Mouse (Mus musculus) CH12.LX (cell line): ENCODE results near the gene Hic2. TPM values are rescaled to one million over a fixed set of nuclear protein-coding genes. Genes with fewer than 3 reads are reported as not detected.
A peak's percentile ranks its signal among the peaks of the same experiment; 100 is the strongest.

Experiments
- DNase-seq: peaks from one replicate; pipeline ENCODE4 v3.0.0-alpha.2; 2013; ENCODE audit errors: extremely low read depth
- H3K27ac ChIP-seq: 2 replicates; pipeline ENCODE4 v1.5.1; 2012; ENCODE audit warnings: low read depth, mild to moderate bottlenecking, control low read depth, moderate library complexity; ENCODE audit not compliant: insufficient read depth
- H3K27me3 ChIP-seq: replicated peaks from 2 replicates; pipeline ENCODE3; 2012; ENCODE audit warnings: inconsistent platforms
- H3K36me3 ChIP-seq, 2 experiments: replicated peaks in 1 of 2; 2 replicates each; pipeline versions ENCODE3 to v1.6.1; 2012; ENCODE audit warnings: inconsistent platforms in 1 of 2, low read length in 1 of 2, mild to moderate bottlenecking in 1 of 2, mixed read lengths in 1 of 2, moderate library complexity in 1 of 2; ENCODE audit not compliant: control insufficient read depth in 1 of 2, insufficient read depth in 1 of 2
- H3K4me1 ChIP-seq, 2 experiments: 2 replicates each; pipeline ENCODE4 v1.6.1; 2012; ENCODE audit warnings: inconsistent platforms in 1 of 2, moderate library complexity in 1 of 2; ENCODE audit not compliant: insufficient read depth in 2 of 2, control insufficient read depth in 1 of 2
- H3K4me2 ChIP-seq: 2 replicates; pipeline ENCODE4 v1.6.1; 2012; ENCODE audit warnings: low read depth, mild to moderate bottlenecking, control low read depth; ENCODE audit not compliant: poor library complexity, insufficient read depth, severe bottlenecking
- H3K4me3 ChIP-seq, 3 experiments: fragments of 150-350 bp in 1 of 3; sonication (generic) in 1 of 3; replicated peaks in 1 of 3; 2 replicates each; pipeline versions ENCODE3 to v1.5.1; 2011 to 2012; ENCODE audit warnings: low read depth in 2 of 3, low read length in 2 of 3, mild to moderate bottlenecking in 2 of 3, moderate library complexity in 2 of 3, control low read depth in 1 of 3, improper control_type of control experiment in 1 of 3, inconsistent platforms in 1 of 3, mixed read lengths in 1 of 3; ENCODE audit not compliant: poor library complexity in 1 of 3
- H3K79me2 ChIP-seq: replicated peaks from 2 replicates; pipeline ENCODE4 v1.6.1; 2012; ENCODE audit warnings: mild to moderate bottlenecking, moderate library complexity; ENCODE audit not compliant: control insufficient read depth, poor library complexity, insufficient read depth, severe bottlenecking; ENCODE audit errors: extremely low read depth
- H3K9ac ChIP-seq: 2 replicates; pipeline ENCODE4 v1.6.1; 2012; ENCODE audit warnings: low read depth, mild to moderate bottlenecking, control low read depth, moderate library complexity; ENCODE audit not compliant: insufficient read depth
- H3K9me3 ChIP-seq: replicated peaks from 2 replicates; pipeline ENCODE3; 2012; ENCODE audit warnings: low read length, inconsistent platforms, mixed read lengths
- BHLHE40 ChIP-seq: IDR thresholded peaks from 2 replicates; pipeline ENCODE4 v1.6.1; 2011; ENCODE audit warnings: mild to moderate bottlenecking, low read depth, low read length, improper control_type of control experiment
- CHD2 ChIP-seq: IDR thresholded peaks from 2 replicates; pipeline ENCODE4 v1.6.1; 2011; ENCODE audit warnings: low read length, improper control_type of control experiment
- CTCF ChIP-seq, 2 experiments: IDR thresholded peaks in 1 of 2; conservative IDR thresholded peaks in 1 of 2; 2 replicates each; pipeline ENCODE4 v1.5.1; 2011 to 2012; ENCODE audit warnings: low read depth in 2 of 2, low read length in 2 of 2, improper control_type of control experiment in 1 of 2, inconsistent platforms in 1 of 2, mild to moderate bottlenecking in 1 of 2, moderate library complexity in 1 of 2
- EP300 ChIP-seq: IDR thresholded peaks from 2 replicates; pipeline ENCODE4 v1.6.1; 2011; ENCODE audit warnings: low read length, improper control_type of control experiment
- ETS1 ChIP-seq: conservative IDR thresholded peaks from 2 replicates; pipeline ENCODE4 v1.6.1; 2012; ENCODE audit warnings: low read depth, mild to moderate bottlenecking, inconsistent platforms, low read length, improper control_type of control experiment, moderate library complexity
- IRF4 ChIP-seq: IDR thresholded peaks from 2 replicates; pipeline ENCODE4 v1.6.1; 2014; ENCODE audit warnings: low read depth, mild to moderate bottlenecking, inconsistent platforms, low read length, improper control_type of control experiment
- JUN ChIP-seq: IDR thresholded peaks from 2 replicates; pipeline ENCODE4 v1.6.1; 2011; ENCODE audit warnings: low read depth, mild to moderate bottlenecking, low read length, improper control_type of control experiment, moderate library complexity; ENCODE audit not compliant: insufficient read depth
- MAX ChIP-seq: IDR thresholded peaks from 2 replicates; pipeline ENCODE4 v1.6.1; 2011; ENCODE audit warnings: low read length, improper control_type of control experiment
- MEF2A ChIP-seq: IDR thresholded peaks from 2 replicates; pipeline ENCODE4 v1.6.1; 2014; ENCODE audit warnings: low read depth, mild to moderate bottlenecking, inconsistent platforms, low read length, improper control_type of control experiment, borderline replicate concordance
- MYC ChIP-seq: IDR thresholded peaks from 2 replicates; pipeline ENCODE4 v1.6.1; 2011; ENCODE audit warnings: low read depth, mild to moderate bottlenecking, improper control_type of control experiment, low read length
- PAX5 ChIP-seq: IDR thresholded peaks from 2 replicates; pipeline ENCODE4 v1.6.1; 2012; ENCODE audit warnings: low read length, inconsistent platforms, mixed read lengths
- POLR2AphosphoS2 ChIP-seq: IDR thresholded peaks from 2 replicates; pipeline ENCODE4 v1.6.1; 2011; ENCODE audit warnings: low read depth, low read length, improper control_type of control experiment
- RAD21 ChIP-seq: IDR thresholded peaks from 2 replicates; pipeline ENCODE4 v1.6.1; 2011; ENCODE audit warnings: low read depth, mild to moderate bottlenecking, low read length, improper control_type of control experiment, moderate library complexity
- RCOR1 ChIP-seq: conservative IDR thresholded peaks from 2 replicates; pipeline ENCODE4 v1.6.1; 2012; ENCODE audit warnings: low read depth, mild to moderate bottlenecking, inconsistent platforms, low read length, improper control_type of control experiment
- SIN3A ChIP-seq: IDR thresholded peaks from 2 replicates; pipeline ENCODE4 v1.6.1; 2012; ENCODE audit warnings: low read length, improper control_type of control experiment, inconsistent platforms
- SMC3 ChIP-seq: IDR thresholded peaks from 2 replicates; pipeline ENCODE4 v1.6.1; 2011; ENCODE audit warnings: low read depth, low read length, improper control_type of control experiment
- TBP ChIP-seq: conservative IDR thresholded peaks from 2 replicates; pipeline ENCODE4 v1.6.1; 2011; ENCODE audit warnings: low read depth, low read length, improper control_type of control experiment
- TCF12 ChIP-seq: IDR thresholded peaks from 2 replicates; pipeline ENCODE4 v1.6.1; 2014; ENCODE audit warnings: low read depth, mild to moderate bottlenecking, inconsistent platforms, low read length, improper control_type of control experiment
- USF2 ChIP-seq: conservative IDR thresholded peaks from 2 replicates; pipeline ENCODE4 v1.6.1; 2011; ENCODE audit warnings: low read depth, low read length, improper control_type of control experiment
- ZMIZ1 ChIP-seq: IDR thresholded peaks from 2 replicates; pipeline ENCODE4 v1.6.1; 2012; ENCODE audit warnings: low read depth, mild to moderate bottlenecking, inconsistent platforms, low read length, improper control_type of control experiment
- dilution Hi-C: fragments of 300-500 bp; cut with MboI; formaldehyde crosslinking; loops from 2 replicates; pipeline ENCODE4 v1.14.3; 2020; ENCODE audit warnings: low sequenced_read_pairs; ENCODE audit not compliant: extremely low pct_unique_long_range_greater_than_20kb, extremely low pct_ligation_motif_present
- in situ Hi-C: fragments of 300-500 bp; cut with MboI; formaldehyde crosslinking; loops from 3 replicates; pipeline ENCODE4 v1.14.3; 2019; ENCODE audit warnings: low sequenced_read_pairs, low pct_ligation_motif_present, low pct_unique_long_range_greater_than_20kb, mixed read lengths
- polyA plus RNA-seq: library from polyadenylated mRNA; unstranded; fragments of >175 nt; gene quantifications from 2 replicates; pipeline ENCODE4 v1.2.1, GENCODE M21; 2012; ENCODE audit warnings: low read depth; ENCODE audit not compliant: insufficient read length
- total RNA-seq, 2 experiments: library from RNA; depleted of rRNA; stranded (reverse); fragments of 300-350 nt in 1 of 2; fragments of >200 nt in 1 of 2; gene quantifications; 2 replicates each; pipeline ENCODE4 v1.2.3; 2012 to 2014

The Hic2 gene
- total and polyA plus RNA-seq, 3 experiments: 6.2 to 9.6 (median 8.1) TPM

GRCm38 (mm10) chr16:17291016-17291415 lies 57.6 kb downstream of the Hic2 start:
- Histone ChIP-seq H3K27ac (no peak overlapping the region), H3K36me3 (peaks cover 62 to 85% of the 10 kb centered on the region in 2 experiments), H3K79me2 (no peaks in the 10 kb centered on the region), H3K4me2 (no peak overlapping the region), H3K4me1 (no peaks in the 10 kb centered on the region), H3K4me3 (no peak overlapping the region), H3K9ac (no peak overlapping the region), H3K9me3 (no peaks in the 10 kb centered on the region), H3K27me3 (no peaks in the 10 kb centered on the region)
- TF ChIP-seq RCOR1: no peak
- dilution Hi-C loops: no loop called here
- DNase-seq: no peak
- in situ Hi-C loops: no loop called here

GRCm38 (mm10) chr16:17292751-17293150 lies 59.4 kb downstream of the Hic2 start:
- Histone ChIP-seq H3K4me1 (no peaks in the 10 kb centered on the region), H3K36me3 (peaks cover 64 to 87% of the 10 kb centered on the region in 2 experiments), H3K27ac (no peak overlapping the region), H3K9me3 (no peaks in the 10 kb centered on the region), H3K9ac (no peak overlapping the region), H3K4me3 (no peak overlapping the region), H3K79me2 (no peaks in the 10 kb centered on the region), H3K4me2 (no peak overlapping the region), H3K27me3 (no peaks in the 10 kb centered on the region)
- DNase-seq: peak; percentile 77
- dilution Hi-C loops (no loop called here), in situ Hi-C loops (no loop called here)
- TF ChIP-seq SMC3 (peak; percentile 96), ETS1 (no peak), JUN (no peak), IRF4 (0 out of 2 replicates have a peak, but pooled peaks have one; percentile 10), RAD21 (peak; percentile 69), PAX5 (no peak), TBP (no peak), CTCF (conservative IDR thresholded peaks at IDR 0.05 in 1 of 2, IDR thresholded peaks at IDR 0.05 in 1 of 2; ENCODE audit: low read depth in 2 of 2, low read length in 2 of 2) (peak; percentile 97 to 100)

GRCm38 (mm10) chr16:17300818-17301217 lies 67.4 kb downstream of the Hic2 start:
- Histone ChIP-seq H3K79me2 (no peaks in the 10 kb centered on the region), H3K36me3 (peaks cover 56 to 87% of the 10 kb centered on the region in 2 experiments), H3K4me1 (peaks cover 35 to 53% of the 10 kb centered on the region in 2 experiments)
- dilution Hi-C loops: no loop called here
- TF ChIP-seq ETS1: peak; percentile 99
- TF ChIP-seq TCF12: peak; percentile 59; the same call in 1 of the 2 replicates
- peak; percentile 96 for TF ChIP-seq BHLHE40
- peak; percentile 88 for TF ChIP-seq MEF2A
- TF ChIP-seq EP300: peak; percentile 57
- TF ChIP-seq MAX: peak; percentile 54; the same call in 1 of the 2 replicates
- TF ChIP-seq JUN: no peak
- TF ChIP-seq ZMIZ1: no peak
- no peak for TF ChIP-seq POLR2AphosphoS2
- peak; percentile 57; the same call in 1 of the 2 replicates for TF ChIP-seq IRF4
- TF ChIP-seq MYC: peak; percentile 73
- no peak for TF ChIP-seq USF2
- TF ChIP-seq SIN3A: peak; percentile 57
- 0 out of 2 replicates have a peak, but pooled peaks have one; percentile 29 for TF ChIP-seq RCOR1
- no peak; the same call in 1 of the 2 replicates for TF ChIP-seq RAD21
- TF ChIP-seq CHD2: no peak
- TF ChIP-seq, all 38 proteins: peak for 10
- H3K27me3 ChIP-seq: no peaks in the 10 kb centered on the region
- peak; percentile 85 for DNase-seq
- H3K9ac ChIP-seq: no peak overlapping the region
- no peaks in the 10 kb centered on the region for H3K9me3 ChIP-seq
- in situ Hi-C loops: loop anchor here (5.0 kb wide), 1 partner anchor 36 kb away; no protein-coding TSS in a partner anchor
- H3K4me2 ChIP-seq: no peak overlapping the region
- H3K27ac ChIP-seq: no peak overlapping the region
- H3K4me3 ChIP-seq: no peak overlapping the region
